Mouse (Mus musculus): Measurements from ENCODE around the gene Syne1. TPM values are rescaled to one million over a fixed set of nuclear protein-coding genes. Genes with fewer than 3 reads are reported as not detected.
"Not testable (repeated sequence)": the region's sequence is repeated elsewhere in the genome, so short reads cannot be mapped to it uniquely, and the experiment has no call there.

The Syne1 gene
- total RNA-seq, 2 experiments from 2014 or later = 61.8 to 62.6 TPM

- no peak for DNase-seq
Measured at GRCm38 (mm10) chr10:5520695-5521094, 30.6 kb downstream of the Syne1 start.

- DNase-seq = no peak
Measured at GRCm38 (mm10) chr10:5515330-5515729, 36.0 kb downstream of the Syne1 start.

- DNase-seq = no peak
Measured at GRCm38 (mm10) chr10:5514134-5514533, 37.1 kb downstream of the Syne1 start.

- peak; percentile 14 to 32 for DNase-seq
Measured at GRCm38 (mm10) chr10:5512285-5512684, 39.0 kb downstream of the Syne1 start.

GRCm38 (mm10) chr10:5511403-5511802 is 39.9 kb downstream of the Syne1 start:
- no peak for DNase-seq

GRCm38 (mm10) chr10:5507478-5507877 is 43.8 kb downstream of the Syne1 start:
- DNase-seq = no peak

GRCm38 (mm10) chr10:5504761-5505160 is 46.5 kb downstream of the Syne1 start:
- no peak for DNase-seq

- DNase-seq = no peak
Measured at GRCm38 (mm10) chr10:5503909-5504308, 47.4 kb downstream of the Syne1 start.

GRCm38 (mm10) chr10:5499684-5500369 is 51.5 kb downstream of the Syne1 start:
- DNase-seq = not testable (repeated sequence)

GRCm38 (mm10) chr10:5497859-5498258 is 53.4 kb downstream of the Syne1 start:
- DNase-seq = peak in 1 of 2 experiments; percentile 19

GRCm38 (mm10) chr10:5491050-5491449 is 60.2 kb downstream of the Syne1 start:
- no peak for DNase-seq

GRCm38 (mm10) chr10:5490029-5490428 is 61.3 kb downstream of the Syne1 start:
- DNase-seq = peak; percentile 3 to 27

GRCm38 (mm10) chr10:5488097-5488496 is 63.2 kb downstream of the Syne1 start:
- DNase-seq = no peak

GRCm38 (mm10) chr10:5480552-5481550 is 70.4 kb downstream of the Syne1 start:
- DNase-seq = peak in 1 of 2 experiments; percentile 17

GRCm38 (mm10) chr10:5480097-5480496 is 71.2 kb downstream of the Syne1 start:
- peak; percentile 44 to 56 for DNase-seq

GRCm38 (mm10) chr10:5468638-5469037 is 82.6 kb downstream of the Syne1 start:
- DNase-seq = no peak

- DNase-seq = no peak
Measured at GRCm38 (mm10) chr10:5453830-5454229, 97.5 kb downstream of the Syne1 start.

- DNase-seq = no peak
Measured at GRCm38 (mm10) chr10:5449944-5450343, 101.3 kb downstream of the Syne1 start.

- DNase-seq = no peak
Measured at GRCm38 (mm10) chr10:5447950-5448716, 103.1 kb downstream of the Syne1 start.

- DNase-seq = no peak
Measured at GRCm38 (mm10) chr10:5445313-5445712, 106.0 kb downstream of the Syne1 start.

- DNase-seq = no peak
Measured at GRCm38 (mm10) chr10:5443020-5443419, 108.3 kb downstream of the Syne1 start.

GRCm38 (mm10) chr10:5439802-5440350 is 111.4 kb downstream of the Syne1 start:
- DNase-seq = no peak
